In genomic region chr8:104341106-104341561, GRCm38 (mm10) we compare ENCODE assay signal across 8 mouse cellular contexts. TPM values are rescaled to one million over a fixed set of nuclear protein-coding genes. Genes with fewer than 3 reads are reported as not detected.
DNase-seq lines count a peak whose midpoint lies in the region; ATAC-seq and TF ChIP-seq lines count a peak whose summit lies in the region.
"Had no signal": no experiment of that assay in that cellular context is flagged by ENCODE, and none has a peak within 500 bp of the region (broad histone marks: within the 10 kb centered on the region; RNA-seq: fewer than 3 reads in every experiment).

No protein-coding gene starts in this region.

- peaks cover 0 to 9% of the 10 kb centered on the region in 2 experiments; a peak in 2 of 4 replicates for H3K36me3 ChIP-seq in MEL (ENCODE audit: control insufficient read depth in 1 of 2, insufficient read depth in 2 of 2, low read length in 2 of 2)
- H3K36me3 ChIP-seq in forebrain, embryonic 16.5 days (ENCODE audit: control insufficient read depth, insufficient read depth) = no peaks in the 10 kb centered on the region
- H3K36me3 ChIP-seq in hindbrain, embryonic 12.5 days = no peaks in the 10 kb centered on the region
- H3K36me3 ChIP-seq in small intestine, adult 2 months (ENCODE audit: control insufficient read depth, insufficient read depth, low read length) = no peaks in the 10 kb centered on the region

- DNase-seq in MEL (ENCODE audit: low read depth, low spot score) = peak; percentile 86
- DNase-seq in adrenal gland, postnatal 14 days = peak; percentile 88
- peak; percentile 81 for DNase-seq in left cerebral cortex, postnatal 4 days

- peaks cover 10% of the 10 kb centered on the region for H3K79me2 ChIP-seq in MEL (ENCODE audit: control insufficient read depth, insufficient read depth, low read length, poor library complexity)

- intact Hi-C loops in left cerebral cortex, postnatal 4 days (cut with DNase I) = loop anchor here (5.0 kb wide), 1 partner anchor 101 kb away; the partner anchor contains the start of gene Dync1li2

- H3K27ac ChIP-seq in MEL (ENCODE audit: control insufficient read depth, low read depth, low read length) = peak overlapping the region; percentile 62
- H3K27ac ChIP-seq in forebrain, embryonic 16.5 days (ENCODE audit: low read length) = peak overlapping the region; percentile 41
- peak overlapping the region; percentile 66 for H3K27ac ChIP-seq in hindbrain, embryonic 12.5 days
- H3K27ac ChIP-seq in small intestine, adult 2 months (ENCODE audit: insufficient read depth, low read depth, low read length) = peak overlapping the region; percentile 2; the same call in 1 of the 2 replicates

- peak; percentile 45 for ATAC-seq in forebrain, embryonic 16.5 days
- ATAC-seq in hindbrain, embryonic 12.5 days (ENCODE audit: low FRiP score) = peak; percentile 69
- peak; percentile 37 for ATAC-seq in megakaryocyte-erythroid progenitor cell, adult 5-6 weeks (replicated peaks; ENCODE audit: low FRiP score, low TSS enrichment, poor library complexity, severe bottlenecking)

- H3K4me3 ChIP-seq in MEL (ENCODE audit: control insufficient read depth in 1 of 2, insufficient read depth in 1 of 2, low read depth in 2 of 2, low read length in 2 of 2) = peak overlapping the region; percentile 59 to 90
- H3K4me3 ChIP-seq in forebrain, embryonic 16.5 days (replicated peaks; ENCODE audit: low read length) = peak overlapping the region; percentile 69
- peak overlapping the region; percentile 54 for H3K4me3 ChIP-seq in hindbrain, embryonic 12.5 days
- peak overlapping the region; percentile 69 for H3K4me3 ChIP-seq in small intestine, adult 2 months (ENCODE audit: low read depth, low read length)

- TF ChIP-seq CTCF in MEL (IDR thresholded peaks at IDR 0.05 in 2 of 3, conservative IDR thresholded peaks at IDR 0.05 in 1 of 3; ENCODE audit: control insufficient read depth in 1 of 3, insufficient read depth in 1 of 3, low read depth in 2 of 3, low read length in 3 of 3, poor library complexity in 1 of 3, severe bottlenecking in 1 of 3) = no peak
- TF ChIP-seq CTCF in small intestine, adult 2 months (IDR thresholded peaks at IDR 0.05; ENCODE audit: extremely low read depth, insufficient read length, insufficient replicate concordance, low read depth, low read length) = no peak

- TF ChIP-seq POLR2A in MEL (IDR thresholded peaks at IDR 0.05; ENCODE audit: control insufficient read depth in 1 of 2, insufficient read depth in 1 of 2, low read depth in 1 of 2, low read length in 2 of 2, poor library complexity in 1 of 2) = peak in 1 of 2 experiments; percentile 40; a peak in 1 of 4 replicates
- TF ChIP-seq POLR2A in small intestine, adult 2 months (IDR thresholded peaks at IDR 0.05; ENCODE audit: low read depth, low read length) = peak; percentile 37; the same call in 1 of the 2 replicates

- peaks cover 0 to 7% of the 10 kb centered on the region in 2 experiments; a peak in 2 of 4 replicates for H3K4me1 ChIP-seq in MEL (ENCODE audit: control insufficient read depth in 1 of 2, insufficient read depth in 2 of 2, low read length in 2 of 2)
- peaks cover 14% of the 10 kb centered on the region for H3K4me1 ChIP-seq in forebrain, embryonic 16.5 days (replicated peaks; ENCODE audit: control insufficient read depth, insufficient read depth, low read length)
- peaks cover 23% of the 10 kb centered on the region; the same call in 1 of the 2 replicates for H3K4me1 ChIP-seq in hindbrain, embryonic 12.5 days
- peaks cover 4% of the 10 kb centered on the region; the same call in 1 of the 2 replicates for H3K4me1 ChIP-seq in small intestine, adult 2 months (ENCODE audit: control insufficient read depth, insufficient read depth, insufficient read length, low read length)

- H3K9ac ChIP-seq in MEL (ENCODE audit: control insufficient read depth, low read depth, low read length, poor library complexity, severe bottlenecking) = peak overlapping the region; percentile 76
- peak overlapping the region; percentile 77 for H3K9ac ChIP-seq in forebrain, embryonic 16.5 days (replicated peaks; ENCODE audit: low read depth, low read length)
- H3K9ac ChIP-seq in hindbrain, embryonic 12.5 days = peak overlapping the region; percentile 78

- no peak for TF ChIP-seq RAD21 in MEL (IDR thresholded peaks at IDR 0.05; ENCODE audit: low read depth, low read length)

- no peaks in the 10 kb centered on the region for H3K9me3 ChIP-seq in MEL (replicated peaks; ENCODE audit: insufficient read depth, low read length)
- no peaks in the 10 kb centered on the region for H3K9me3 ChIP-seq in forebrain, embryonic 16.5 days (ENCODE audit: control insufficient read depth, low read length)
- H3K9me3 ChIP-seq in hindbrain, embryonic 12.5 days (replicated peaks) = no peaks in the 10 kb centered on the region

- 0 out of 4 replicates have a peak, but pooled peaks of 1 of the 2 experiments have one; percentile 21 for TF ChIP-seq EP300 in MEL (IDR thresholded peaks at IDR 0.05; ENCODE audit: low read depth in 1 of 2, low read length in 2 of 2)

- H3K4me2 ChIP-seq in forebrain, embryonic 16.5 days (ENCODE audit: low read length) = peak overlapping the region; percentile 88
- peak overlapping the region; percentile 74 for H3K4me2 ChIP-seq in hindbrain, embryonic 12.5 days (replicated peaks)

- under 1% methylated on average over 24 of the region's 24 CpGs for WGBS in forebrain, embryonic 16.5 days
- under 1% methylated on average over 24 of the region's 24 CpGs for WGBS in hindbrain, embryonic 12.5 days
- WGBS in small intestine, adult 2 months = 2% methylated on average over 24 of the region's 24 CpGs

- H3K27me3 ChIP-seq in MEL (ENCODE audit: control insufficient read depth in 1 of 2, insufficient read depth in 2 of 2, low read length in 2 of 2) = no peaks in the 10 kb centered on the region
- no peaks in the 10 kb centered on the region for H3K27me3 ChIP-seq in forebrain, embryonic 16.5 days (replicated peaks; ENCODE audit: control insufficient read depth, insufficient read depth, low read length)
- no peaks in the 10 kb centered on the region for H3K27me3 ChIP-seq in hindbrain, embryonic 12.5 days
- H3K27me3 ChIP-seq in small intestine, adult 2 months (ENCODE audit: control insufficient read depth, insufficient read depth, low read length) = no peaks in the 10 kb centered on the region; the same call in 1 of the 2 replicates

RNA-seq across cellular contexts. Expression of gene Cmtm3, which starts 1.9 kb away (rescaled TPM):
- 13.2 and 17.9 TPM in 2 replicates for total RNA-seq in MEL (2012; rRNA removed)
- polyA plus RNA-seq in MEL (2012; ENCODE audit: insufficient read depth in 1 of 2, insufficient read length in 2 of 2, low read depth in 1 of 2, low replicate concordance in 2 of 2, missing spikeins in 1 of 2) = 10 to 100 TPM in 1 of 2 experiments, not detected in 1; 56.3 TPM
- 61.1 and 67.9 TPM in 2 replicates for total RNA-seq in adrenal gland, postnatal 14 days (2021)
- 34.0 and 39.6 TPM in 2 replicates for polyA plus RNA-seq in forebrain, embryonic 16.5 days (2015; fragmentation: Nextera tagmentation; extraction: Ambion mirVana)
- 84.4 and 92.5 TPM in 2 replicates for polyA plus RNA-seq in hindbrain, embryonic 12.5 days (2016; fragmentation: Nextera tagmentation; extraction: Ambion mirVana)
- total RNA-seq in left cerebral cortex, postnatal 4 days (2021) = 10 to 100 TPM; 22.7 to 25.5 TPM
- total RNA-seq in megakaryocyte-erythroid progenitor cell, adult 5-6 weeks (2014; fragmentation: Nextera tagmentation) = 4.9 and 5.8 TPM in 2 replicates
- total RNA-seq in megakaryocyte-erythroid progenitor cell, adult 5-6 weeks (2017) = 1.4 and 7.3 TPM in 2 replicates
- polyA plus RNA-seq in small intestine, adult 2 months (2012; rRNA removed) = 21.3 and 23.8 TPM in 2 replicates

RNA-seq across cellular contexts. Expression of gene Cmtm2b, which starts 19.1 kb away (rescaled TPM):
- total RNA-seq in MEL (2012; rRNA removed) = not detected in 2 replicates
- not detected for polyA plus RNA-seq in MEL (2012; ENCODE audit: insufficient read depth in 1 of 2, insufficient read length in 2 of 2, low read depth in 1 of 2, low replicate concordance in 2 of 2, missing spikeins in 1 of 2)
- total RNA-seq in adrenal gland, postnatal 14 days (2021) = not detected in 2 replicates
- not detected in 2 replicates for polyA plus RNA-seq in forebrain, embryonic 16.5 days (2015; fragmentation: Nextera tagmentation; extraction: Ambion mirVana)
- not detected in 2 replicates for polyA plus RNA-seq in hindbrain, embryonic 12.5 days (2016; fragmentation: Nextera tagmentation; extraction: Ambion mirVana)
- total RNA-seq in left cerebral cortex, postnatal 4 days (2021) = not detected
- not detected in 2 replicates for total RNA-seq in megakaryocyte-erythroid progenitor cell, adult 5-6 weeks (2014; fragmentation: Nextera tagmentation)
- not detected in 2 replicates for total RNA-seq in megakaryocyte-erythroid progenitor cell, adult 5-6 weeks (2017)
- polyA plus RNA-seq in small intestine, adult 2 months (2012; rRNA removed) = not detected in 2 replicates
- total RNA-seq: left cerebral cortex, postnatal 14 days had no signal

RNA-seq across cellular contexts. Expression of gene Gm11020, which starts 19.8 kb away (rescaled TPM):
- total RNA-seq in MEL (2012; rRNA removed) = not detected in 2 replicates
- not detected for polyA plus RNA-seq in MEL (2012; ENCODE audit: insufficient read depth in 1 of 2, insufficient read length in 2 of 2, low read depth in 1 of 2, low replicate concordance in 2 of 2, missing spikeins in 1 of 2)
- not detected in 2 replicates for total RNA-seq in adrenal gland, postnatal 14 days (2021)
- not detected in 2 replicates for polyA plus RNA-seq in forebrain, embryonic 16.5 days (2015; fragmentation: Nextera tagmentation; extraction: Ambion mirVana)
- polyA plus RNA-seq in hindbrain, embryonic 12.5 days (2016; fragmentation: Nextera tagmentation; extraction: Ambion mirVana) = not detected in 2 replicates
- total RNA-seq in left cerebral cortex, postnatal 4 days (2021) = not detected
- total RNA-seq in megakaryocyte-erythroid progenitor cell, adult 5-6 weeks (2014; fragmentation: Nextera tagmentation) = not detected in 2 replicates
- total RNA-seq in megakaryocyte-erythroid progenitor cell, adult 5-6 weeks (2017) = not detected in 2 replicates
- not detected in 2 replicates for polyA plus RNA-seq in small intestine, adult 2 months (2012; rRNA removed)
- total RNA-seq: left cerebral cortex, postnatal 14 days had no signal

RNA-seq across cellular contexts. Expression of gene Cmtm1, which starts 31.2 kb away (rescaled TPM):
- not detected in 2 replicates for total RNA-seq in MEL (2012; rRNA removed)
- polyA plus RNA-seq in MEL (2012; ENCODE audit: insufficient read depth in 1 of 2, insufficient read length in 2 of 2, low read depth in 1 of 2, low replicate concordance in 2 of 2, missing spikeins in 1 of 2) = not detected
- not detected in 2 replicates for total RNA-seq in adrenal gland, postnatal 14 days (2021)
- polyA plus RNA-seq in forebrain, embryonic 16.5 days (2015; fragmentation: Nextera tagmentation; extraction: Ambion mirVana) = not detected in 2 replicates
- not detected in 2 replicates for polyA plus RNA-seq in hindbrain, embryonic 12.5 days (2016; fragmentation: Nextera tagmentation; extraction: Ambion mirVana)
- total RNA-seq in left cerebral cortex, postnatal 4 days (2021) = not detected
- not detected in 2 replicates for total RNA-seq in megakaryocyte-erythroid progenitor cell, adult 5-6 weeks (2014; fragmentation: Nextera tagmentation)
- not detected in 2 replicates for total RNA-seq in megakaryocyte-erythroid progenitor cell, adult 5-6 weeks (2017)
- polyA plus RNA-seq in small intestine, adult 2 months (2012; rRNA removed) = 0.13 TPM in 1 of 2 replicates, not detected in the other
- total RNA-seq: left cerebral cortex, postnatal 14 days had no signal

RNA-seq across cellular contexts. Expression of gene Gm45711, which starts 31.3 kb away (rescaled TPM):
- not detected in 2 replicates for total RNA-seq in MEL (2012; rRNA removed)
- not detected for polyA plus RNA-seq in MEL (2012; ENCODE audit: insufficient read depth in 1 of 2, insufficient read length in 2 of 2, low read depth in 1 of 2, low replicate concordance in 2 of 2, missing spikeins in 1 of 2)
- total RNA-seq in adrenal gland, postnatal 14 days (2021) = not detected in 2 replicates
- not detected in 2 replicates for polyA plus RNA-seq in forebrain, embryonic 16.5 days (2015; fragmentation: Nextera tagmentation; extraction: Ambion mirVana)
- polyA plus RNA-seq in hindbrain, embryonic 12.5 days (2016; fragmentation: Nextera tagmentation; extraction: Ambion mirVana) = not detected in 2 replicates
- total RNA-seq in left cerebral cortex, postnatal 4 days (2021) = not detected
- total RNA-seq in megakaryocyte-erythroid progenitor cell, adult 5-6 weeks (2014; fragmentation: Nextera tagmentation) = not detected in 2 replicates
- total RNA-seq in megakaryocyte-erythroid progenitor cell, adult 5-6 weeks (2017) = not detected in 2 replicates
- not detected in 2 replicates for polyA plus RNA-seq in small intestine, adult 2 months (2012; rRNA removed)
- total RNA-seq: left cerebral cortex, postnatal 14 days had no signal

Comparison
In these comparisons a context has a peak if more than half of its experiments do, and no peak if none do; other contexts are left out.
1. Peak in every context shown above with its lines: DNase-seq, ATAC-seq, H3K4me3 ChIP-seq and H3K27ac ChIP-seq.
2. H3K27ac ChIP-seq: peak in every context shown above with its lines; median percentile 66 in hindbrain, embryonic 12.5 days; 62 in MEL; 41 in forebrain, embryonic 16.5 days; 2 in small intestine, adult 2 months.